Mouse (Mus musculus) adrenal gland, adult 2 months (tissue): ENCODE data around the gene Abcc12. TPM values are rescaled to one million over a fixed set of nuclear protein-coding genes. Genes with fewer than 3 reads are reported as not detected.

ENCODE experiments used
- microRNA-seq, 2 experiments: library from miRNA; unstranded; fragments of <30 nt; microRNA quantifications; one replicate each; pipeline ENCODE4 v1.2.0; 2021
- polyA plus RNA-seq: library from polyadenylated mRNA; depleted of rRNA; stranded (reverse); fragments of >200 nt; gene quantifications from 2 replicates; pipeline ENCODE4 v1.2.3, GENCODE M21; 2012; rRNA removed
- total RNA-seq, 2 experiments: library from RNA; stranded (reverse); gene quantifications; 2 replicates each; pipeline ENCODE4 v1.2.3; 2021

Abcc12 gene
- total and polyA plus RNA-seq, 3 experiments, result 0.04 TPM; not detected in 2

Small RNAs within 50 kb of the gene (microRNA-seq; reads per million reads assigned to microRNA genes)
- 0 reads per million in 2 experiments for gene Gm44348

Other genes with a start within 250 kb of the Abcc12 start
- 100 to 1,000 TPM; 116 to 150 TPM for gene Lonp2, start 43.4 kb upstream of the Abcc12 start, total RNA-seq
- gene Lonp2, start 43.4 kb upstream of the Abcc12 start, polyA plus RNA-seq, result 245 and 253 TPM in 2 replicates
- 1 to 10 TPM; 3.0 to 3.1 TPM for gene Gm10638, start 165.0 kb upstream of the Abcc12 start, total RNA-seq
- gene Gm10638, start 165.0 kb upstream of the Abcc12 start, polyA plus RNA-seq, result 5.7 and 10.2 TPM in 2 replicates
- gene Siah1a, start 165.2 kb upstream of the Abcc12 start, total RNA-seq, result 10 to 100 TPM; 16.3 to 17.7 TPM
- gene Siah1a, start 165.2 kb upstream of the Abcc12 start, polyA plus RNA-seq, result 10.9 and 12.5 TPM in 2 replicates